Mouse (Mus musculus) CD8-positive naive resting alpha-beta T cell, adult 57 days (primary cell): ENCODE results near the gene Fbxo46. TPM values are rescaled to one million over a fixed set of nuclear protein-coding genes. Genes with fewer than 3 reads are reported as not detected.

Experiments
- total RNA-seq: library from RNA; stranded (reverse); gene quantifications from one replicate; pipeline ENCODE4 v1.2.4, GENCODE M21; 2023

Fbxo46 gene
- total RNA-seq = 23.1 TPM

DNA sequence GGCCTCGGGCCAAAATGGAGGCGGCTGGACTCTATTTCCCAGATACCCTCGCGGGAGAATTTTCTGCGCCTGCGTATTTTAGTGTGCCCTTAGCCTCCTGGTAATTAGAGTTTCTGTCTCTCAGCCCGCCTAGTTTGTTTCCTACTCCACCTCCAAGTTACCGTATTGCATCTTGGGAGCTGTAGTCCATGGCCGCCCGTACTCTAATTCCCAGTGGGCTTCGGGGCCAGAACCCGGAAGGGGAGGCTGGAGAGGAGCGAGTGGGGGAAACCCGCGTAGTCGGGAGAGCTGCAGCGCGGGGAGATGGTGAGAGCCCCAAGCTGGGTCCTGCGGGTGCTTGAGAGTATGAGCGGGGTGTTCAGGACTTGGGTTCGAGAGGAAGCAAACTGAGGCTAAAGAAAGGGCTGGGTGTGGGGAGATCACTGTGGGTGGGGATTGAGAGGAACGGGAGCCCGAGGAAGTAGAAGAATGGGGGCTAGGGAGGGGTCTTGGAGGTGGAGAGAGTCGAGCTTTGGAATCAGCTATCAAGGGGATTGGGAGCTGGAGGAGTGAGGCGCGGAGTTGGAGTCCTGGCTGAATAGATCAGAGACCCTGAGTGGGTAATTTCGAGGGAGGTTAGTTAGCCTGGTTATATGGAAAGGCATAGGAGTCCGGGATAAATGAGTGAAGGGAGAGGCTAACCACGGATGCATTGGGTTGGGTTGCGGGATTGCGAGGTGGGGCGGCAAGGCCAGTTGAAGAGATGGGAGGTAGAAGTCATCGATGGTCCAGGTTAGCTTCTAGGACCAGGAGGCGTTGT, at the start of gene Fbxo46:
Gene Fbxo46, plus strand, starts transcription at position 229 of the 799 bp plus-strand sequence.

DNA sequence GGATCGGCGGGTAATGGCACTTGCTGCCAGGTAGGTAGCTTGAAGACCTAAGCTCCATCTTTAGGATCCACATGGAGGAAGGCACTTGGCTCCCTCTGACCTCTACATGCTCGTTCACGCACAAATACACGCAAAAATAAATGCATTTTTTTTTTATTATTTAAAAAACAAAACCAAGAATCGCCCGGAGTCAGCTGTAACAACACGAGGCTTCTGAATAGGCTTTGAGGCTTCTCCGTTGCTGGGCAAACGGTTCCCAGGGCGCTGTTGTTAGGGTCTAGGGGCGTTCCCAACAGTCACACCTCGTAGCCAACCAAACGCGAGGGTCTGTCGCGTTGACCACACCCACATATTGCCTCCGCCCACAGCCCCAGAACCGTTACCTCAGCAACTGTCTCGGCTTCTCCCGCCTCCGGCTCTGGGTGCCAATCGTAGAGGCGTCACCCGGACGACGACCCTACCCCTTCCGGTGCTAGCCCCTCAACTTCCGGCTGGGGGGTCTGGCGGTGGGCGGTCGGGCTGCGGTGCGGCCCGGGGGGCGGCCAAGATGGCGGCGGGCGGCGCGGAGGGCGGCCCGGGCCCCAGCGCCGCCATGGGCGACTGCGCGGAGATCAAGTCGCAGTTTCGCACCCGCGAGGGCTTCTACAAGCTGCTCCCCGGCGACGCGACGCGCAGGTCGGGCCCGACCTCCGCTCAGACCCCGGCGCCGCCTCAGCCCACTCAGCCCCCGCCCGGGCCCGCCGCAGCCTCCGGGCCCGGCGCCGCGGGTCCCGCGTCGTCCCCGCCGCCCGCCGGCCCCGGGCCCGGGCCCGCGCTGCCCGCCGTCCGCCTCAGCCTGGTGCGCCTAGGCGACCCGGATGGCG, 43.7 kb upstream of the Fbxo46 start, which contains the start of gene Dmwd:
Gene Dmwd, plus strand, starts transcription at position 505 of the 863 bp plus-strand sequence.

DNA sequence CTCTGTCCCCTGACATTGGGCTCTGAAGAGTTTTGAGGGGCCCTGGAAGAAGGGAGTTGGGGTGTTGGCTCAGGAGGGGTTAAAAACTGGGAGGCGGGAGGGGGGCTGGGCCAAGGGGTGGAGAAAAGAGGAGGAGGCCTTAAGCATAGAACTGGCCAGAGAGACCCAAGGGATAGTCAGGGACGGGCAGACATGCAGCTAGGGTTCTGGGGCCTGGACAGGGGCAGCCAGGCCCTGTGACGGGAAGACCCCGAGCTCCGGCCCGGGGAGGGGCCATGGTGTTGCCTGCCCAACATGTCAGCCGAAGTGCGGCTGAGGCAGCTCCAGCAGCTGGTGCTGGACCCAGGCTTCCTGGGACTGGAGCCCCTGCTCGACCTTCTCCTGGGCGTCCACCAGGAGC, 36.0 kb upstream of the Fbxo46 start, which contains the start of gene Dmpk:
Gene Dmpk, plus strand, starts transcription at position 149 of the 400 bp plus-strand sequence.

DNA sequence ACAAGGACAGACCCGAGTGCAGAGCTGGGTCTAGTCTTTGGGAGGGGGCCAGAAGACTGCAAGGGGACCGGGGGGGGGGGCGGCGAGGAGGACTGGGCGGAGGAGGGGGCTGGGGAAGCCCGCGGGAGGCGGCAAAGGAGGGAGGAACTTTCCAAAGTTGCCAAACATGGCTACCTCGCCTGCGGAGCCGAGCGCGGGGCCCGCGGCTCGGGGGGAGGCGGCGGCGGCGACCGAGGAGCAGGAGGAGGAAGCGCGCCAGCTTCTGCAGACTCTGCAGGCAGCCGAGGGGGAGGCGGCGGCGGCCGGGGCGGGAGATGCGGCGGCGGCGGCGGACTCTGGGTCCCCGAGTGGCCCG, 25.2 kb upstream of the Fbxo46 start, which contains the start of gene Six5:
Gene Six5, plus strand, starts transcription at position 124 of the 355 bp plus-strand sequence.

DNA sequence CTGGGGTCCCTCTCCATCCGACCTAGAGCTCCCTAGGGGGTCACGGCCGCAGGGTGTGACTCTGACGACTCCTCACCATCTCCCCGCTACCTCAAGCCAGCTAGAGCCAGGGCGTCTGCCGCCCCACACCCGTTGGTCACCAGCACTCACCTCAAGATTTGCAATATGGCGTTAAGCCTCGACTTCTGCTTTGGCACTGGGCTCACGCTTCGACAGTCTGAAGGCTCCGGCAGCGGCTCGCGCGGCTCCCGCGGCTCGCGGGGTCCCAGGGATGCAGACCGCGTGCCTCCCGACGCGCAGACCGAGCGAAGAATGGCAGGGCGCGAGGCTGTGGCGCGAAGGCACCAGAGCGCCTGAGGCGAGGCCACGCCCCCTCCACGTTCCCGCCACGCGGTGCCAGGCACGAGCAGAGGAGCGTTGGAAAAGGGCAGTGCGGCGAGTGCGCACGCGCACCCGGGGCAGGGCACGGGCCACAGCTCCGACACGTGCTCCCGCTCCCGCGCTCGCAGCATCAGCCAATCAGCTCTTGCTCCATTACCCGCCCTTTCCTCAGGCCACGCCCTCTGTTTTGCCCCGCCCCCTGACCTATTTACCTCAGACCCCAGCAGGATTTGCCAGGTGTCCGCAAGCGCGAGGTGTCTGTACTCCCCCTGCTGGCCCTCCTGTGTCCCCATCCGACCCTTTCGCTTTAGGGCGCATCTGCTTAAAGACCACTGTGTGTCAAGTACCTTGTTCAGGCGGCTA, 1.5 kb upstream of the Fbxo46 start, which contains the start of gene Gm4969:
Gene Gm4969, minus strand, starts transcription at position 341 of the 744 bp plus-strand sequence.

GRCm38 (mm10) chr7:19148875-19149541, 29.3 kb downstream of the Fbxo46 start, which contains the start of gene Qpctl:
Gene Qpctl, minus strand, starts transcription at chr7:19149291.

GRCm38 (mm10) chr7:19149626-19150025, 30.0 kb downstream of the Fbxo46 start, which contains the start of gene Snrpd2:
Gene Snrpd2, plus strand, starts transcription at chr7:19149722.

DNA sequence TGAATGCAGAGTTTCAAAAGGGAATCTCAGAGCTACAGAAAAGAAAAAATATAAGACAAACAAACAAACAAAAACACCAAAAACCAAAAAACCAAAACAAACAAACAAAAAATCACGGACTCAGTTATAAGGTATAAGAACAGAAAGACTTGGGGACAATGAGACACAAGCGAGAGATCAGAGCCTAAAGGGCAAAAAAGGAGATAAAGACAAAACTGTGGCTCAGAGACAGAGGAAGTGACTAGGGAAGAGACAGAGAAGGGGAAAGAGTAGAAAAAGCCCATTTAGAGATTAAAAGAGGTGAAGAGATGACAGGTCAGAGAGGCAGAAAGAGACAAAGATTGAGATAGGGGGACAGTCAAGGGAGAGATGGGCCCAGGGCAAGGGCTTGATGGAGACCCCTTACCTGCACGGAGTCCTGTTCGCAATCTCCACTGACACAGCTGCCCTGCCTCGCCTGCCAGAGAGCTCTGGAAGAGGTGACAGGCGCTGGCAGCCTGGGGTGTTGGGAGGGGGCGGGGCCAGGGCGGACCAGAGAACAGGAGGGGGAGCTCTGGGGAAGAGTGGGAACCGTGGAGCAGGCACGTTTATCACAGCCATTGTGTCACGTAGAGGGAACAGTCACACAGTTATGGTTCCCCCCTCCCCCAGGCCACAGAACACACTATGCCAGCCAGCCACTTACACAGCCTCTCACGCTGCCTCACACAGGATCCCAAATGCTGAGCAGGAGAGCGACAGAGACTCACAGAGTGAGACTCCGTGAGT, 46.2 kb downstream of the Fbxo46 start, which contains the start of gene Gipr:
Gene Gipr, minus strand, starts transcription at position 472 of the 768 bp plus-strand sequence.

DNA sequence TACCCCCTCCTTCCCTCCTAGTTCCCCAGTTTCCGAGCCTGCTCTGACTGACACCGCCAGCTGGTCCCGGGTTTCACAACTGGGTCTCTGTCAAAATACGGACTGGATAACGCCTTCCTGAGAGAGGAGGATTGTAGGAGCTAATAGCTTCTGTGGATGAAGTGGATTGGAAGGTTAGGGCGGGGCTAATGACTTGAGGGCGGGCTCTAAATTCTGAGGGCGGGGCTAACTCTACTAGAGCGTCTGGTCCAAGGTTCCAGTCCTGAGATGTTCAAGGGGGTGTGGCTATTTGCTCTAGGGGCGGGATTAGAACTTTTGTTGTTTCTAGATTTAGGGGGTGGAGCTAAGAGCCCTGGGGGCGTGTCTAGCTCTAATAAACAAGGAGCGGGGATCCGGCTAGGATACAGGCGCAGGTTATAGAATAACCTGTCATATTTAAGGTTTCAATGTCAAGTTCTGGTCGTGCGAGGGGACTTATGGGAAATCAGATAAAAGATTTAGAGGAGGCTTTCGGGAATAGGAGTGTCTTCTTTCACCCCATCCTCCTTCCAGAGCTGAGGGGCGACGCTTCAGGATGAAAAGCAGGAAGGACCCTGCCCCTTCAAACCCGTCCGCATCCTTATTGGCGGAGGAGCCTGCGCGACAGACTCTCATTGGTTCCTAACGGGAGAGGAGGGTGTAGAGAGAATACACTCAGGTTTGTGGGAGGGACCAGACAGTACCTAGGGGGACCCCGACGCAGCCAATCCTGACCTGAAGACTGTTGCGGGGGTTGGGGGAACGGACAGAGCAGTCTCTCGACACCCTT, 56.3 kb downstream of the Fbxo46 start, which contains the start of gene Eml2:
Gene Eml2, plus strand, starts transcription at position 714 of the 808 bp plus-strand sequence.

Other genes with a start within 250 kb of the Fbxo46 start
- 9.7 TPM for gene Pglyrp1, start 248.5 kb upstream of the Fbxo46 start, total RNA-seq
- 20.6 TPM for gene Ccdc61, start 209.4 kb upstream of the Fbxo46 start, total RNA-seq
- not detected for gene Nova2, start 194.0 kb upstream of the Fbxo46 start, total RNA-seq
- not detected for gene Nanos2, start 132.5 kb upstream of the Fbxo46 start, total RNA-seq
- gene Mypop, start 128.6 kb upstream of the Fbxo46 start, total RNA-seq = 1.7 TPM
- 29.4 TPM for gene Irf2bp1, start 115.8 kb upstream of the Fbxo46 start, total RNA-seq
- not detected for gene Foxa3, start 96.3 kb upstream of the Fbxo46 start, total RNA-seq
- 95.9 TPM for gene Sympk, start 95.5 kb upstream of the Fbxo46 start, total RNA-seq
- 0.34 TPM for gene Rsph6a, start 65.2 kb upstream of the Fbxo46 start, total RNA-seq
- gene Dmwd, start 43.6 kb upstream of the Fbxo46 start, total RNA-seq = 1.5 TPM
- gene Dmpk, start 36.0 kb upstream of the Fbxo46 start, total RNA-seq = 1.5 TPM
- gene Six5, start 25.3 kb upstream of the Fbxo46 start, total RNA-seq = 0.83 TPM
- gene Gm4969, start 1.5 kb upstream of the Fbxo46 start, total RNA-seq = not detected
- 11.3 TPM for gene Qpctl, start 29.4 kb downstream of the Fbxo46 start, total RNA-seq
- gene Snrpd2, start 29.9 kb downstream of the Fbxo46 start, total RNA-seq = 88.9 TPM
- not detected for gene Gipr, start 46.3 kb downstream of the Fbxo46 start, total RNA-seq
- gene Eml2, start 56.6 kb downstream of the Fbxo46 start, total RNA-seq = 15.5 TPM
- gene Gpr4, start 92.7 kb downstream of the Fbxo46 start, total RNA-seq = not detected
- gene Opa3, start 108.5 kb downstream of the Fbxo46 start, total RNA-seq = 51.9 TPM
- 296 TPM for gene Vasp, start 152.0 kb downstream of the Fbxo46 start, total RNA-seq
- 2.3 TPM for gene Ppm1n, start 160.2 kb downstream of the Fbxo46 start, total RNA-seq
- gene Rtn2, start 162.8 kb downstream of the Fbxo46 start, total RNA-seq = not detected
- 1,017 TPM for gene Fosb, start 190.2 kb downstream of the Fbxo46 start, total RNA-seq
- 65.9 TPM for gene Ercc1, start 224.9 kb downstream of the Fbxo46 start, total RNA-seq
- gene Cd3eap, start 239.6 kb downstream of the Fbxo46 start, total RNA-seq = 12.8 TPM
- gene Ppp1r13l, start 239.9 kb downstream of the Fbxo46 start, total RNA-seq = 1.6 TPM